Mouse (Mus musculus) limb, embryonic 12.5 days (tissue): Measurements from ENCODE around the gene Emilin1. TPM values are rescaled to one million over a fixed set of nuclear protein-coding genes. Genes with fewer than 3 reads are reported as not detected.

Experiments
- ATAC-seq: fragments of 200-750 bp; cut with Nextera tagmentation; 2 replicates; pipeline ENCODE4 v1.8.0; 2017; ENCODE audit warnings: low read depth, moderate TSS enrichment; ENCODE audit not compliant: insufficient number of reproducible peaks, insufficient read depth, low FRiP score, low TSS enrichment
- H3K27ac ChIP-seq: fragments of 300-500 bp; sonication (generic); 2 replicates; pipeline ENCODE4 v1.5.1; 2016; ENCODE audit warnings: mild to moderate bottlenecking, moderate library complexity
- H3K27me3 ChIP-seq: fragments of 300-500 bp; sonication (generic); 2 replicates; pipeline ENCODE4 v1.6.1; 2016; ENCODE audit warnings: mild to moderate bottlenecking, moderate library complexity
- H3K36me3 ChIP-seq: fragments of 300-500 bp; sonication (generic); 2 replicates; pipeline ENCODE4 v1.6.1; 2016; ENCODE audit warnings: mild to moderate bottlenecking, moderate library complexity
- H3K4me1 ChIP-seq: fragments of 300-500 bp; sonication (generic); replicated peaks from 2 replicates; pipeline ENCODE4 v1.6.1; 2016
- H3K4me2 ChIP-seq: fragments of 300-500 bp; sonication (generic); 2 replicates; pipeline ENCODE4 v1.6.1; 2016; ENCODE audit warnings: mild to moderate bottlenecking, moderate library complexity
- H3K4me3 ChIP-seq: fragments of 300-500 bp; sonication (generic); replicated peaks from 2 replicates; pipeline ENCODE4 v1.5.1; 2016; ENCODE audit warnings: mild to moderate bottlenecking
- H3K9ac ChIP-seq: fragments of 300-500 bp; sonication (generic); replicated peaks from 2 replicates; pipeline ENCODE4 v1.6.1; 2016; ENCODE audit warnings: mild to moderate bottlenecking, moderate library complexity
- H3K9me3 ChIP-seq: fragments of 300-500 bp; sonication (generic); 2 replicates; pipeline ENCODE4 v1.6.1; 2016; ENCODE audit warnings: mild to moderate bottlenecking, moderate library complexity
- WGBS: fragments of 180-500 bp; shearing (Covaris S2); methylation state at CpG from one replicate; pipeline ENCODE4 v1.1.7; 2016; 5-methylcytosine and 5-hydroxymethylcytosine counted together
- polyA plus RNA-seq: library from polyadenylated mRNA; unstranded; fragments of >200 nt; fragmentation: Nextera tagmentation; extraction: Ambion mirVana; gene quantifications from 2 replicates; pipeline ENCODE4 v1.2.1, GENCODE M21; 2016

Gene Emilin1
- polyA plus RNA-seq, 1 experiment from 2014 or later = 221 TPM

DNA sequence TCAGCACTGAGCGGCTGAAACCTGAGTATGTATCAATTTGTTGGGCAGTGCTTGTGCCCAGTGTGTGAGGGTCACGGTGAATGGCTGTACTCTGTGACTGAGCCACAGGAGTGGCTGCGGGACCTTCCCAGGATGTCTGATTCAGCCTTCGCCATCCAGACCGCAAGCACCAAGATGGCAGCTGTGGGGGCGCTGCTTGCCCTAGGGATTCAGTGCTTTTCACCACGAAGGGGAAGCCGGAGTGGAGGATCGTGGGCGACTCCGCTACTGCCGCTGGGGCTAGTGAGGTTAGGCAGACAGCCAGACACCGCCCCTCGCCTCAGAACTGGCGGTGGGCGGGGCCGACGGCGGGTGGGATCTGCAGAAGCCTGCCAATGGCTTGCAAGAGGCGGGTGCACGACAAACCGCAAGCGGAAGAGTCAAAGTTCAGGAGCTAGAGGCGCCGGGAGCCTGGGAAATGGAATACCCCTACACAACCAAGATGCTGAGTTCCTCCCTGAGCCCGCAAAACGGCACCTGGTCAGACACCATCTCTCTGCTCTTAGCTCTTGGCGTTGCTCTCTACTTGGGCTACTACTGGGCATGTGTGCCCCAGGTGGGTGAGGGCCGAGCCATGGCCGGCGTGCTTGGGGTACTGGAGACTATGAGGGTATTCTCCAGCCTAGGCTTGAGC is 36.6 kb downstream of the Emilin1 start:
- H3K9ac ChIP-seq = peak overlapping the region; percentile 65
- no peaks in the 10 kb centered on the region for H3K9me3 ChIP-seq
- peaks cover 23% of the 10 kb centered on the region for H3K4me1 ChIP-seq
- H3K27ac ChIP-seq = peak overlapping the region; percentile 79
- H3K4me2 ChIP-seq = peak overlapping the region; percentile 84
- H3K36me3 ChIP-seq = peaks cover 35% of the 10 kb centered on the region
- peak; percentile 86 for ATAC-seq
- H3K27me3 ChIP-seq = peaks cover 14% of the 10 kb centered on the region
- WGBS = under 1% methylated on average over 29 of the region's 31 CpGs
- H3K4me3 ChIP-seq = peak overlapping the region; percentile 54

DNA sequence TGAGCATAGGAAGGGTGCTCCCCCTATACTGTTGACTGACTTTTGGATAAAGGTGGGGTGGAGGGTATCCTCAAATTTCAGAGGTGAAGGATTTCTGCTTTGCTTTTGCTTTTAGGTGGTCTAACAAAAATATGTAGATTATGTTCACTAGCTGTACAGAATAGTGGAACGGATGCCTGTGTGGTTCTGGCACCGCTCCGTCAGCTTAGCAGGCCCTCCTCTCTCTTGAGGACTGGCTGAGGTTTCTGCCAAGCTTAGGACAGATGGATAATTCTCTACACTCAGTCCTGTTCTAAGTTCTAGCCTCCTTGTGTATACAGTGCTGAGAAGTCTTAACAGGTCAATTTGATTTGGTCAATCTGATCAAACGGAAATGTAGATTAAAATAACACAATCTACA is 37.2 kb downstream of the Emilin1 start:
- H3K4me2 ChIP-seq = peak overlapping the region; percentile 84
- H3K4me3 ChIP-seq = peak overlapping the region; percentile 54
- H3K27ac ChIP-seq = peak overlapping the region; percentile 79; the same call in 1 of the 2 replicates
- peaks cover 7% of the 10 kb centered on the region for H3K27me3 ChIP-seq
- no peak for ATAC-seq
- H3K9ac ChIP-seq = peak overlapping the region; percentile 65; the same call in 1 of the 2 replicates
- no peaks in the 10 kb centered on the region for H3K9me3 ChIP-seq
- H3K4me1 ChIP-seq = peaks cover 17% of the 10 kb centered on the region
- 74% methylated on average over 4 of the region's 4 CpGs for WGBS
- H3K36me3 ChIP-seq = peaks cover 42% of the 10 kb centered on the region

DNA sequence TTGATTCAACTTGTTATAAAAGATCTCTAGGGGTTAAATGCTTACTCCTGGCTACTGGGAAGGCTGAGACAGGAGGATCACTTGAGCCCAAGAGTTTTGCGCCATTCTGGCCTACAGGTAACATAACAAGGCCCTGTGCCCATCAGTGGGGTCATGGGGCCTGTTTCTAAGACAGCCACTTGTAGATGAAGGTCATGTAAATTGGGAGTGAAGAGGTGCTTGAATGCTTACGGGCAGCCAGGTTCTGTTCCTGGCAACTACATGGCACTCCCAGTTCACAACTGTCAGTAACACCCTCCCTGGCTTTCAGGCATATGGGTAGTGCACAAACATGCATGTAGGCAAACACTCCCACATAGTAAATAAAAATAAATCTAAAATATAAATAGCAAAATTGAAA is 37.7 kb downstream of the Emilin1 start:
- no peaks in the 10 kb centered on the region for H3K9me3 ChIP-seq
- peaks cover 3% of the 10 kb centered on the region; the same call in 1 of the 2 replicates for H3K27me3 ChIP-seq
- H3K4me2 ChIP-seq = peak overlapping the region; percentile 84
- H3K9ac ChIP-seq = no peak overlapping the region
- no peak overlapping the region for H3K4me3 ChIP-seq
- peaks cover 46% of the 10 kb centered on the region for H3K36me3 ChIP-seq
- no peak for ATAC-seq
- no peak overlapping the region for H3K27ac ChIP-seq
- WGBS = 84% methylated on average over 2 of the region's 2 CpGs
- peaks cover 15% of the 10 kb centered on the region for H3K4me1 ChIP-seq

DNA sequence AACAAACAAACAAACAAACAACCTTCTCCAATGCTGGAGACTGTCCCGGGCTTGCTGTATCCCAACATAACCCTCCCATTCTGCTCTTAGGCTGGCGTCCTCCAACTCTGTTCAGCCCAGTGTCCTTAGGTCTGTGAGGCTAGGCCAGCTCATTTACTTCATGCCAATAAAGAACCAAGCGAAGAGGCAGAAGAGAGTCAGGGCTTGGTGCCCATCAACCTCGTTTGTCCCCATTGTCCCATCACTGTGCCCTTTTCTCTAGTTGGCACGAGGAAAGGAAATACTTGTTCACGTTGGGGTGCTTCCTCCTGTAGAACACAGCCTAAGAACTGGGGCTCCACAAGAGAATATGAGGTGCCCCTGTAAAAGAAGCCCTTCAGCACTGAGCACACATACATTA is 38.5 kb downstream of the Emilin1 start:
- H3K4me1 ChIP-seq = peaks cover 15% of the 10 kb centered on the region
- WGBS = 90% methylated on average over 6 of the region's 6 CpGs
- H3K36me3 ChIP-seq = peaks cover 49% of the 10 kb centered on the region

DNA sequence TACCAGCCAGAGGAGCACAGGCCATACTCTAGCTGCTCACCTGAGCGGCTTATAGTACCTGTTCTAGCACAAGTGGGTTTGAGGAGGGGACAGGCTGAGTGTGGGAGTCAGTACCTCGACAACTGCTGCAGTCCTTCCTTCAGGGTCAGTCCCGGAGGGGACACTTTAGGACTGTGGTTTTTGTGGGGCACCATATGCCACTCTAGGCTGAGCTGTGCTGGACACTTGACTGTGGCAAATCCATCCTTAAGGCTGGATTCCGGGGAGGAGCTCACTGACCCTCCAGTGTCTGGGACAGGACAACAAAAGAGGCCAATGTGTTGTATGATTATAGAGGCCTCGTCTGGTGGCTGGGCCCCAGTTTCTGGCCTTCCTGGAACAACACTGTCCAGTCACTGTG is 39.3 kb downstream of the Emilin1 start:
- no peak overlapping the region for H3K27ac ChIP-seq
- H3K4me1 ChIP-seq = peaks cover 18% of the 10 kb centered on the region
- 88% methylated on average over 5 of the region's 5 CpGs for WGBS
- no peak overlapping the region for H3K4me2 ChIP-seq
- H3K9ac ChIP-seq = no peak overlapping the region
- H3K36me3 ChIP-seq = peaks cover 54% of the 10 kb centered on the region
- ATAC-seq = no peak
- H3K27me3 ChIP-seq = no peaks in the 10 kb centered on the region; the same call in 1 of the 2 replicates
- H3K4me3 ChIP-seq = no peak overlapping the region
- H3K9me3 ChIP-seq = no peaks in the 10 kb centered on the region

More for the DNA sequence above, 38.5 kb downstream of the Emilin1 start:
- H3K27me3 ChIP-seq = no peaks in the 10 kb centered on the region; the same call in 1 of the 2 replicates
- H3K9ac ChIP-seq = no peak overlapping the region
- no peak overlapping the region for H3K4me2 ChIP-seq
- H3K27ac ChIP-seq = no peak overlapping the region
- H3K4me3 ChIP-seq = no peak overlapping the region
- no peak for ATAC-seq
- H3K9me3 ChIP-seq = no peaks in the 10 kb centered on the region

DNA sequence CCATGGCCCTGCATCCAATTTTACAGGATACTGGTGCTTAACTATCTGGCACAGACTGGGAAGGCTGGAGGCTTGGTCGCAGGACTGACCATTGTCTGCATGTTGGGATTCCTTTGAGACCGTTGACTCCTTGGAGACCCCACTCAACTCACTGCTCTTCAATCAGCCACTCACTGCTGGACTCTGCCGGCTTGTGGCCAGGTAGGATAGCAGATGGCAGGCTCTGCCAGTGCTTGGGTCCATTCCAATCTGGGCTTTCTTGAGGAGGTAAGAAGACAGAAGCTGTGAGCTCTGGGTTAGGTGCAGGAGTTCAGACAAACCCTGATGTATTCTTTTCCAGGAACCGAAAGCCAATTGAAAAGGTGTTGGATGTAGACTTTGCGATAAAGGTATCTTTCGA is 40.9 kb downstream of the Emilin1 start:
- Histone ChIP-seq H3K27ac (no peak overlapping the region), H3K4me1 (peaks cover 28% of the 10 kb centered on the region), H3K27me3 (no peaks in the 10 kb centered on the region), H3K9ac (no peak overlapping the region), H3K4me3 (no peak overlapping the region), H3K4me2 (no peak overlapping the region), H3K9me3 (no peaks in the 10 kb centered on the region), H3K36me3 (peaks cover 67% of the 10 kb centered on the region)
- 97% methylated on average over 6 of the region's 6 CpGs for WGBS
- no peak for ATAC-seq

DNA sequence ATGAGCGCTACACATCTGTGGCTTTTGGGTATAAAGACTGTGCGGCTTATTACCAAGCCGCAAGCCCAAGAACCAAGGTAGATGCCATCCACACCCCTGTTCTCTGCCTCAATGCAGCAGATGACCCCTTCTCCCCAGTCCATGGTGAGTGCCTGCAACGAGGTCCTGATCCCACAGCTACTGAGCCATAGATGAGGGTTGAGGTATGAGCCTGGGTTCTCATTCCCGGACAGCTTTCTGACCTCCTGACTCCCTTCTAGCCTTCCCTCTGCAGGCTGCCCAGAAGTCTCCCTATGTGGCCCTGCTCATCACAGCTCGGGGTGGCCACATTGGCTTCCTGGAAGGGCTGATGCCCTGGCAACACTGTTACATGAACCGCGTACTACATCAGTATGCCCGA is 41.4 kb downstream of the Emilin1 start:
- H3K4me1 ChIP-seq = peaks cover 28% of the 10 kb centered on the region
- H3K4me2 ChIP-seq = no peak overlapping the region
- no peak overlapping the region for H3K4me3 ChIP-seq
- ATAC-seq = no peak
- no peak overlapping the region for H3K9ac ChIP-seq
- H3K27me3 ChIP-seq = no peaks in the 10 kb centered on the region
- peaks cover 67% of the 10 kb centered on the region for H3K36me3 ChIP-seq
- WGBS = 96% methylated on average over 9 of the region's 9 CpGs
- H3K9me3 ChIP-seq = no peaks in the 10 kb centered on the region
- H3K27ac ChIP-seq = no peak overlapping the region

DNA sequence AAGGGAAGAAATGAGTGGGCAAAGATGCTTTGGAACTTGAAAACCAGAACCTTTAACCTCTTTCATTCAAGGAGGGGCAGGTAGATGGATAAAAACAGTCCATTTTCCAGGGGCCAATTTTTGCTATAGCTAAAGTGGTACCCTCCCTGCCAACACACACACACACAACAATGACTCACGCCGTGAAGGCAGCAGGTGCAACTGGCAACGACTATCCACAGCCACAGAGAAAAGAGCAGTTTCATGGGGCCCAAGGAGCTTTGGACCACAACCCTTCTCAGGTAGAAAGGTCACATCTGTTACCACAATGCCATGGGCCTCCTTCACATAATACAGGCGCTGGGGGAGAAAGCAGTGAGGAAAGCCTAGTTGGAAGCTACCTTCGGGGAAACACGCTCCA is 42.5 kb downstream of the Emilin1 start:
- WGBS = 93% methylated on average over 6 of the region's 6 CpGs
- Histone ChIP-seq H3K4me3 (no peak overlapping the region), H3K4me2 (no peak overlapping the region), H3K4me1 (peaks cover 23% of the 10 kb centered on the region), H3K9me3 (no peaks in the 10 kb centered on the region), H3K36me3 (peaks cover 67% of the 10 kb centered on the region), H3K9ac (no peak overlapping the region), H3K27me3 (no peaks in the 10 kb centered on the region), H3K27ac (no peak overlapping the region)
- ATAC-seq = no peak

DNA sequence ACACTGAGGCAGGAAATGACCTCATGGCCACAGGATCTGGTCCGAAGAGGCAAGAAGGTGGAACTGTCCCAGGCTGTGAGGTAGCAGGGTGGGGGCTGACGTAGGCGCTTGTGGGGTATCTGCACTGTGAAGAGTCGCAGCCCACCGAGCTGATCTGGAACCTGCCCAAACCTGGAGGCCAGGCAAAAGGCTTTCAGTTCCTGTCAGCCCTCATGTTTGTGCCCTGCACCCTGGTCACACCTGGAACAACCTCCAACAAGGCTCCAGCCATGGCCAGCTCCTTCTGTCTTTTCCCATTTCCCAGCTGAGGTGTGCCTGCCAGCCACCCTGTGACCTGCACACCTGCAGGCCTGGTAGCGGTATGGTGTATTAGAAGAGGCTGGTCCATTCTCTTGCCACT is 44.7 kb downstream of the Emilin1 start:
- H3K9ac ChIP-seq = no peak overlapping the region; the same call in 1 of the 2 replicates

DNA sequence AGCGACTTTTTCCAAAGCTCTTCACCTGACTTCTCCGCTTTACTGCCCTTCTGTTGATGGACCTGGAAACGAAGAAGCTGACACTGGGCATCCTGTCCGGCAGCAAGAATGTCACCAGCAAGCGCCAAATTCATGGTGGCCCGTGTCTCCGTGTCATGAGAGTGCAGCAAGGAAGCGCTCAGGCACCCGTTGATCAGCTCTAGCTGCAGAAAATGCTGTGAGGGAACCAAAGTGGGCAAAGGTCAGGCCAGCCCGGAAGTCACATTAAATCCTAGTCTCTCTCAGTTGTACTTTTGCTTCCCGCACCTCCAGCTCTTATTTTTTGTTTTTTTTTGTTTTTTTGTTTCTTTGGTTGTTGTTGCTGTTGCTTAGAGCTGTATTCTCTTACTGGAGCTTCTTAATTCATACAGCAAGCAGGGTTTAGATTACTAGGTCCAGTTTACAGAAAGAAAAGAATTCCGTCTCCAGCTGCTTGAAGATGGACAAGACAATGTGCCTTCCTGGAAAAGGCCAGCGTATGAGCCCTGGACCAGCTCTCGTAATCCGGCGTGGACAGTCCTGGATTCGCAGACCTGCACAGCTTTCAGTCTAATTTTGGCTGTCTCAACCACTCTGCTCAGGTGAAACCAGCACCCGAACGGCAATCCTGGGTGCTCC is 46.1 kb downstream of the Emilin1 start:
- H3K9ac ChIP-seq = peak overlapping the region; percentile 83

More for the DNA sequence above, 44.7 kb downstream of the Emilin1 start:
- Histone ChIP-seq H3K36me3 (peaks cover 51% of the 10 kb centered on the region), H3K4me3 (no peak overlapping the region), H3K27me3 (no peaks in the 10 kb centered on the region), H3K9me3 (no peaks in the 10 kb centered on the region), H3K27ac (no peak overlapping the region), H3K4me2 (no peak overlapping the region), H3K4me1 (peaks cover 23% of the 10 kb centered on the region)
- WGBS = 91% methylated on average over 6 of the region's 6 CpGs
- ATAC-seq = no peak

DNA sequence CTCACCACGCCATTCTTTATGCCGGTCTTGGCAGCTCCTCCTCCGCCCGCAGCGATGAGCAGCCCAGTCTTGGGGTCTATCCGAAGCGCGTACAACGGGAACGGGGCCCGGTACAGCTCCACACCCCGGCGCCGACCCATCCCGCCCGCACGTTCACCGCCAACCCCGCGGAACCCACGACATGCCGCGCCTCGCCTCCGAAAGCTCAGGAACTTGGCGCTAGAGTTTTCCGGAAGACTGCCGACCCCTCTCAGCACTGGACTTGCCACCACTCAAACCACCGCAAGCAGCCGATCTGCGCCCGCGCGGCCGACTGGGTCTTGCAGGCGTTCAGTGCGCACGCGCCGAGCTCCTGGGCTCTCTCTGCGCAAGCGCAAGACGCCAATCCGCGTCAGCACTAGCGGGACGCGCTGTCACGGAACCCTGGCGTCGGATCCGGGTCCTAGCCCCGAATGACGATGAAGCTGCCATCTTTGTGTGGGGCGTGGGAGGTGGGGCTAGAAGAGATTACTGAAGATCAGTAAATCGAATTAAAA is 46.8 kb downstream of the Emilin1 start, which contains the start of gene Preb:
Preb (minus strand) TSS at position 396 of the 536 bp plus-strand sequence.
- peaks cover 30% of the 10 kb centered on the region for H3K36me3 ChIP-seq
- peak within 1 kb of the TSS; percentile 80 for H3K4me2 ChIP-seq
- H3K27ac ChIP-seq = peak within 1 kb of the TSS; percentile 91
- H3K9me3 ChIP-seq = no peaks in the 10 kb centered on the region
- peak; percentile 94 for ATAC-seq
- WGBS = under 1% methylated on average over 56 of the region's 56 CpGs
- H3K27me3 ChIP-seq = no peaks in the 10 kb centered on the region
- peak within 1 kb of the TSS; percentile 83 for H3K9ac ChIP-seq
- H3K4me1 ChIP-seq = peaks cover 23% of the 10 kb centered on the region
- H3K4me3 ChIP-seq = peak within 1 kb of the TSS; percentile 82

More for the DNA sequence above, 46.1 kb downstream of the Emilin1 start:
- Histone ChIP-seq H3K4me1 (peaks cover 23% of the 10 kb centered on the region), H3K9me3 (no peaks in the 10 kb centered on the region), H3K4me3 (peak overlapping the region; percentile 82), H3K4me2 (peak overlapping the region; percentile 80), H3K27ac (peak overlapping the region; percentile 91), H3K36me3 (peaks cover 37% of the 10 kb centered on the region), H3K27me3 (no peaks in the 10 kb centered on the region)
- 38% methylated on average over 19 of the region's 19 CpGs for WGBS
- no peak for ATAC-seq
